Mouse (Mus musculus) G1E (cell line): ENCODE measurements around the gene Cnot6.

Source experiments
- CTCF ChIP-seq: IDR thresholded peaks from 2 replicates; pipeline ENCODE4 v1.5.1; 2012; ENCODE audit warnings: low read depth, low read length, inconsistent platforms, mixed read lengths
- GATA1 ChIP-seq: IDR thresholded peaks from 2 replicates; pipeline ENCODE4 v1.6.1; 2012; ENCODE audit warnings: borderline replicate concordance, low read length, inconsistent platforms, mixed read lengths
- GATA2 ChIP-seq: IDR thresholded peaks from 2 replicates; pipeline ENCODE4 v1.6.1; 2012; ENCODE audit warnings: low read depth, low read length, inconsistent platforms, borderline replicate concordance
- POLR2AphosphoS5 ChIP-seq: IDR thresholded peaks from 2 replicates; pipeline ENCODE4 v1.6.1; 2012; ENCODE audit warnings: low read depth, low read length, inconsistent platforms; ENCODE audit not compliant: insufficient replicate concordance
- TAL1 ChIP-seq: conservative IDR thresholded peaks from 2 replicates; pipeline ENCODE4 v1.6.1; 2012; ENCODE audit warnings: low read depth, low read length, inconsistent platforms, mixed read lengths

- TF ChIP-seq GATA1 (no peak), CTCF (no peak), TAL1 (no peak), POLR2AphosphoS5 (no peak), GATA2 (no peak)
These were observed 50.2 kb downstream of the Cnot6 start for GRCm38 (mm10) chr11:49662292-49662780.
